Mouse (Mus musculus) liver, embryonic 13.5 days (tissue): ENCODE data around the gene Naa80. TPM values are rescaled to one million over a fixed set of nuclear protein-coding genes. Genes with fewer than 3 reads are reported as not detected.

ENCODE experiments used
- ATAC-seq: fragments of 200-750 bp; cut with Nextera tagmentation; 2 replicates; pipeline ENCODE4 v1.8.0; 2017; ENCODE audit warnings: low read depth, mild to moderate bottlenecking, moderate number of reproducible peaks, moderate library complexity
- DNase-seq: peaks from one replicate; pipeline ENCODE4 v3.0.0; 2022
- H3K27ac ChIP-seq: fragments of 300-500 bp; sonication (generic); 2 replicates; pipeline ENCODE4 v1.5.1; 2015; ENCODE audit warnings: moderate library complexity, mild to moderate bottlenecking, inconsistent platforms
- H3K27me3 ChIP-seq: fragments of 300-500 bp; sonication (generic); 2 replicates; pipeline ENCODE4 v1.6.1; 2015; ENCODE audit warnings: mild to moderate bottlenecking, inconsistent platforms
- H3K36me3 ChIP-seq: fragments of 300-500 bp; sonication (generic); 2 replicates; pipeline ENCODE4 v1.6.1; 2015; ENCODE audit warnings: mild to moderate bottlenecking, inconsistent platforms
- H3K4me1 ChIP-seq: fragments of 300-500 bp; sonication (generic); replicated peaks from 2 replicates; pipeline ENCODE4 v1.6.1; 2015; ENCODE audit warnings: inconsistent platforms
- H3K4me2 ChIP-seq: fragments of 300-500 bp; sonication (generic); 2 replicates; pipeline ENCODE4 v1.6.1; 2015; ENCODE audit warnings: inconsistent platforms, mild to moderate bottlenecking, moderate library complexity
- H3K4me3 ChIP-seq: fragments of 300-500 bp; sonication (generic); replicated peaks from 2 replicates; pipeline ENCODE4 v1.5.1; 2015; ENCODE audit warnings: mild to moderate bottlenecking, inconsistent platforms
- H3K9ac ChIP-seq: fragments of 300-500 bp; sonication (generic); 2 replicates; pipeline ENCODE4 v1.6.1; 2015; ENCODE audit warnings: mild to moderate bottlenecking, inconsistent platforms
- H3K9me3 ChIP-seq: fragments of 300-500 bp; sonication (generic); replicated peaks from 2 replicates; pipeline ENCODE4 v1.6.1; 2016; ENCODE audit warnings: inconsistent platforms
- WGBS: fragments of 180-500 bp; shearing (Covaris S2); methylation state at CpG from one replicate; pipeline ENCODE4 v1.1.7; 2015; ENCODE audit not compliant: insufficient replicate concordance; 5-methylcytosine and 5-hydroxymethylcytosine counted together
- polyA plus RNA-seq: library from polyadenylated mRNA; unstranded; fragments of >200 nt; fragmentation: Nextera tagmentation; extraction: Ambion mirVana; gene quantifications from 2 replicates; pipeline ENCODE4 v1.2.1, GENCODE M21; 2015

Naa80 gene
- polyA plus RNA-seq, 1 experiment from 2014 or later: 10.5 TPM

DNA sequence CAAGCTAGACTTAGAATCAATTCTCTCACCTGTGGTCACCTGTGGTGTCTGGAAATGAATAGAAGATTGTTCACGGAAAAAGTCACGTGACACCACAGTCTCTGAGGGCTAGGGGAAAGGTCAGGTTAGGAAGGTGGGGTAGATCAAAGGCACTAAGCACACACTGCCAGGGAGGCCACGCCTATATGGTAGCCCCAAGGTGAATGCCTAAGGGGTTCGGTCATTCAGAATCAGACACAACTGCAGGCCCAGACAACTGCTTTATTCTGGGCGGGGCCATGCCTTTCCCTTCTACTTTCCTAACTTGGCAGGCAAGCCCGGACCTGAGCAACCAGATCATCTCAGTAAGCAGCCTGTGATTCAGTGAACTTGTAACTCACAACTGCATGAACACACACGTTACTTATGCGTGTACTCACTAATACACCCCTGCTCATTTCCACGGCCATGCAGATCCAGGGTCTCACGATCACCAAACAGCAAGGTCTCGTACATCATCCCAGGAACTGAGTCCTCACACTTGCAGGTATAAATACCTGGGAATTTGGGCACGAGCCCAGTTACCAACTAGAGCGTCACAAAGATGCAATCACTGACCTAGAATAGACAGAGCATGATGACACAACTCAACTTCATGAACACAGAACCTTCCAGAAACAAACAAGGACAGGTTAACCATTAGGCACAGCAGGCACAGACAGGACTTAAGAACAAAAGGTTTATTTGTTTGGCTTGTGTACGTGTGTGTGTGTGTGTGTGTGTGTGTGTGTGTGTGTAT, 2.9 kb upstream of the Naa80 start:
- 74% methylated on average over 14 of the region's 14 CpGs for WGBS
- Histone ChIP-seq H3K4me1 (peaks cover 81% of the 10 kb centered on the region), H3K4me2 (peak overlapping the region; percentile 78; the same call in 1 of the 2 replicates), H3K4me3 (no peak overlapping the region), H3K27ac (peak overlapping the region; percentile 82), H3K36me3 (peaks cover 32% of the 10 kb centered on the region), H3K9ac (no peak overlapping the region), H3K9me3 (no peaks in the 10 kb centered on the region), H3K27me3 (no peaks in the 10 kb centered on the region)
- no peak for ATAC-seq
- DNase-seq: no peak

DNA sequence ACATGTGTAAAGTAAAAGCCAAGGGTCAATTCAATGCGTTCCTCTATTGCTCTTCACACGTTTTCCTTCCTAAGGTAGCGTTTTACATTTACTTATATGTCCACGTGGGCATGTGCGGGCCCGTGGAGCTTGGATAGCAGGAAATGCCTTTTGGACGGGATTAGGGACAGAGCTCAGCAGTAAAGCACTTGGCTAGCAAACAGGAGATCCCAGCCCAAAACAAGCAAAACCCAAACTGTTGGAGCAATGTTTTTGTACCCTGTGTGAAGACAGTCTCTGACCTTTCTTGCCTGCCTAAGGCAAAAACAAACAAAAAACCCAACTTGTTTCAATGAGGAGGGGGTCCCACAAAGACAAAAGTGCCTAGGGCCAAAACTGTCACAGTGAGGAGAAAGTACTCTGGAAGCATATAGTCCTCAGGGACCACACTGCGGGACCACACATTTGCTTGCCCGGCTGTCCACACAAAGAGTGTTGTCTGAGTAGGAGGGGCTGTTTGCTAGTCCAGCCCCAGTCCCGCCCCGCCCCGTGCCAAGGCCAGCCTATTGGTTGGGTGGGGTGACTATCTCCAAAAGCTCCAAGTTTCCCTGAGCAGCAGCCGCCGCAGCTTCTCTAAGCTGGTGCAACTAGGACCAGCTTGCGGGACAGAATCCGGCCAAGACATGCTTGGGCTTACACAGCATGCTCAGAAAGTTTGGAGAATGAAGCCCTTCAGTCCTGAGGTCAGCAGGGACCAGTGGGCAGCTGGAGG, 2.2 kb upstream of the Naa80 start, which contains the start of gene Hyal1:
TSS of gene Hyal1 (plus strand) at position 571 of the 751 bp plus-strand sequence.
- H3K27me3 ChIP-seq: no peaks in the 10 kb centered on the region
- 27% methylated on average over 16 of the region's 16 CpGs for WGBS
- H3K9ac ChIP-seq: peak within 1 kb of the TSS; percentile 73
- H3K9me3 ChIP-seq: no peaks in the 10 kb centered on the region
- peaks cover 27% of the 10 kb centered on the region for H3K36me3 ChIP-seq
- peak within 1 kb of the TSS; percentile 82 for H3K27ac ChIP-seq
- peak; percentile 78 for DNase-seq
- peak within 1 kb of the TSS; percentile 55 for H3K4me3 ChIP-seq
- ATAC-seq: peak; percentile 77
- peak within 1 kb of the TSS; percentile 78 for H3K4me2 ChIP-seq
- peaks cover 79% of the 10 kb centered on the region for H3K4me1 ChIP-seq

DNA sequence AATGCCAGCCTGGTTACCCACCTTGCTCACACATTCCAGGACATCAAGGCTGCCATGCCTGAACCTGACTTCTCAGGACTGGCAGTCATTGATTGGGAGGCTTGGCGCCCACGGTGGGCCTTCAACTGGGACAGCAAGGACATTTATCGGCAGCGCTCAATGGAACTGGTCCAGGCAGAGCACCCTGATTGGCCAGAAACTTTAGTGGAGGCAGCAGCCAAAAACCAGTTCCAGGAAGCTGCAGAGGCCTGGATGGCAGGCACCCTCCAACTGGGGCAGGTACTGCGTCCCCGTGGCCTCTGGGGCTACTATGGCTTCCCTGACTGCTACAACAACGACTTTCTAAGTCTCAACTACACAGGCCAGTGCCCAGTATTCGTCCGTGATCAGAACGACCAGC, 816 bp upstream of the Naa80 start:
- 86% methylated on average over 10 of the region's 10 CpGs for WGBS
- Histone ChIP-seq H3K27me3 (no peaks in the 10 kb centered on the region), H3K9me3 (no peaks in the 10 kb centered on the region), H3K4me3 (no peak overlapping the region), H3K4me2 (peak overlapping the region; percentile 78; the same call in 1 of the 2 replicates), H3K36me3 (peaks cover 16% of the 10 kb centered on the region), H3K4me1 (peaks cover 79% of the 10 kb centered on the region), H3K9ac (peak overlapping the region; percentile 3; the same call in 1 of the 2 replicates), H3K27ac (0 out of 2 replicates have a peak overlapping the region, but pooled peaks have one; percentile 5)
- ATAC-seq (no peak), DNase-seq (no peak)

DNA sequence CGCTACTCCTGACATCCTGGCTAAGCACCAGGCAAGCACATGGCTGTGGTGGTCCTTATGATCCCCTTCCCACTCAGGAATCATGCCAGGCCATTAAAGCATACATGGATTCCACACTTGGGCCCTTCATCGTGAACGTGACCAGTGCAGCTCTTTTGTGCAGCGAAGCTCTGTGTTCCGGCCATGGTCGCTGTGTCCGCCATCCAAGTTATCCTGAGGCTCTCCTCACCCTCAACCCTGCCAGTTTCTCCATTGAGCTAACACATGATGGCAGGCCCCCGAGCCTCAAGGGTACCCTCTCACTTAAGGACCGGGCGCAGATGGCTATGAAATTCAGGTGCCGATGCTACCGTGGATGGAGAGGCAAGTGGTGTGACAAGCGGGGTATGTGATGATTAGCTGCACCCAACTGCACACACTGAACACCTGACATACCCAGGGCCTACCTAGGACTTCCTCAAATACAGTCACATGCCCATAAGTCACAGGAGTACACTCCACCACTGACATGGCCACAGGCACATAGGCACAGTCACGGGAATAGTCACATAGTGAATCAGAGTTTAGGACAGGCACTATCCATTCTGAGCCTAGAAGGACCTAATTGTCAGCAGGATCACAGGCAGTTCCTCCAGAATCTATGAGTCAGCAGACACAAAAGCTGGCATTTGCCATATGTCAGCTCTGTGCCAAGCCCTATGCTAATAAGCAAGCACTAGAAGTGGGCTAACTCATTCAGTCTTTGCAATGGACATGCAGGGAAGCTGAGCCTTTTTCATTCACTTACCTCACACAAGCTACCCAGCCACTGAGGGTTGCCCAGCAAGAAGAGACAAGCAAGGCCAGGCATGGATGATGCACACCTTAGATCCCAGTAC, 575 bp downstream of the Naa80 start:
- peak overlapping the region; percentile 93; the same call in 1 of the 2 replicates for H3K4me2 ChIP-seq
- no peak overlapping the region for H3K4me3 ChIP-seq
- ATAC-seq (no peak), DNase-seq (no peak)
- no peaks in the 10 kb centered on the region for H3K27me3 ChIP-seq
- H3K9me3 ChIP-seq: no peaks in the 10 kb centered on the region
- H3K36me3 ChIP-seq: peaks cover 21% of the 10 kb centered on the region
- peaks cover 82% of the 10 kb centered on the region for H3K4me1 ChIP-seq
- 88% methylated on average over 14 of the region's 14 CpGs for WGBS
- peak overlapping the region; percentile 98 for H3K27ac ChIP-seq
- peak overlapping the region; percentile 89; the same call in 1 of the 2 replicates for H3K9ac ChIP-seq

GRCm38 (mm10) chr9:107580501-107581317, 2.0 kb downstream of the Naa80 start, which contains the start of gene Hyal3:
Gene Hyal3 (plus strand): TSS chr9:107580818.
- Histone ChIP-seq H3K27me3 (no peaks in the 10 kb centered on the region), H3K4me2 (peak within 1 kb of the TSS; percentile 93), H3K27ac (peak within 1 kb of the TSS; percentile 98), H3K36me3 (peaks cover 29% of the 10 kb centered on the region), H3K9me3 (no peaks in the 10 kb centered on the region), H3K9ac (peak within 1 kb of the TSS; percentile 89), H3K4me3 (peak within 1 kb of the TSS; percentile 75), H3K4me1 (peaks cover 84% of the 10 kb centered on the region)
- ATAC-seq: peak; percentile 80
- WGBS: under 1% methylated on average over 32 of the region's 32 CpGs
- DNase-seq: peak; percentile 85

GRCm38 (mm10) chr9:107581584-107581983, 2.9 kb downstream of the Naa80 start:
- 29% methylated on average over 4 of the region's 4 CpGs for WGBS
- DNase-seq: no peak

GRCm38 (mm10) chr9:107582509-107583062, 3.9 kb downstream of the Naa80 start:
- Histone ChIP-seq H3K27ac (peak overlapping the region; percentile 98), H3K9me3 (no peaks in the 10 kb centered on the region), H3K9ac (peak overlapping the region; percentile 89), H3K4me2 (peak overlapping the region; percentile 93), H3K36me3 (peaks cover 29% of the 10 kb centered on the region), H3K4me1 (peaks cover 77% of the 10 kb centered on the region), H3K27me3 (no peaks in the 10 kb centered on the region), H3K4me3 (peak overlapping the region; percentile 75; the same call in 1 of the 2 replicates)
- DNase-seq (no peak), ATAC-seq (no peak)
- 82% methylated on average over 7 of the region's 7 CpGs for WGBS

More at GRCm38 (mm10) chr9:107581584-107581983, 2.9 kb downstream of the Naa80 start:
- Histone ChIP-seq H3K27ac (peak overlapping the region; percentile 98), H3K4me2 (peak overlapping the region; percentile 93), H3K9me3 (no peaks in the 10 kb centered on the region), H3K4me1 (peaks cover 84% of the 10 kb centered on the region), H3K9ac (peak overlapping the region; percentile 89), H3K4me3 (peak overlapping the region; percentile 75), H3K27me3 (no peaks in the 10 kb centered on the region), H3K36me3 (peaks cover 29% of the 10 kb centered on the region)
- ATAC-seq: no peak

DNA sequence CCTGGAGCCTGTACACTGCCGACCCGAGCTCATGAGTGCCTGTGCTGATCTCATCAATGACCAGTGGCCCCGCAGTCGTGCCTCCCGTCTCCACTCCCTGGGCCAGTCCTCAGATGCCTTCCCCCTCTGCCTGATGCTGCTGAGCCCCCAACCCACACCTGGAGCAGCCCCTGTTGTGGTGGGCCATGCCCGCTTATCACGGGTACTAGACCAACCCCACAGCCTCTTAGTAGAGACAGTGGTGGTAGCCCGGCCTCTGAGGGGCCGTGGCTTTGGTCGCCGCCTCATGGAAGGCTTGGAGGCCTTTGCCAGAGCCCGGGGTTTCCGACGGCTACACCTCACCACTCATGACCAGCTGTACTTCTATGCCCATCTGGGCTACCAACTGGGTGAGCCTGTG, 4.5 kb downstream of the Naa80 start:
- no peak for DNase-seq
- H3K9ac ChIP-seq: peak overlapping the region; percentile 89; the same call in 1 of the 2 replicates
- H3K4me2 ChIP-seq: no peak overlapping the region
- peak overlapping the region; percentile 62; the same call in 1 of the 2 replicates for H3K27ac ChIP-seq
- 91% methylated on average over 14 of the region's 14 CpGs for WGBS
- no peak for ATAC-seq
- H3K4me3 ChIP-seq: no peak overlapping the region
- H3K9me3 ChIP-seq: no peaks in the 10 kb centered on the region
- H3K4me1 ChIP-seq: peaks cover 71% of the 10 kb centered on the region
- peaks cover 29% of the 10 kb centered on the region for H3K36me3 ChIP-seq
- H3K27me3 ChIP-seq: no peaks in the 10 kb centered on the region

DNA sequence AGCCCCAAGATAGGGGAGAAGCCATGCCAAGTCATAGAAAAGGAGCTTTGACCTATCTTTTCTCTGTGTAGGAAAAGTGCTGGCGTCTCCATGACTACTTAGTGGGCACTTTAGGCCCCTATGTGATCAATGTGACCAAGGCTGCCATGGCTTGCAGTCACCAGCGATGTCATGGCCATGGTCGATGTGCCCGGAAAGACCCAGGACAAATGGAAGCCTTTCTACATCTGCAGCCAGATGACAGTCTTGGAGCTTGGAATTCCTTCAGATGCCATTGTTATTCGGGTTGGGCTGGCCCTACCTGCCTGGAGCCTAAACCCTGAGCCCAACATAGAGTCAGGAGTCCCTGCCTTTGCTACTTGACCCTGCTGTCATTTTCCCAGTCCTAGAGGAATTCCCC, 7.8 kb downstream of the Naa80 start:
- peak overlapping the region; percentile 98 for H3K27ac ChIP-seq
- WGBS: 76% methylated on average over 5 of the region's 5 CpGs
- H3K4me2 ChIP-seq: peak overlapping the region; percentile 70
- H3K9me3 ChIP-seq: no peaks in the 10 kb centered on the region
- peak overlapping the region; percentile 80 for H3K4me3 ChIP-seq
- H3K9ac ChIP-seq: peak overlapping the region; percentile 77
- DNase-seq: no peak
- H3K27me3 ChIP-seq: no peaks in the 10 kb centered on the region
- no peak for ATAC-seq
- H3K4me1 ChIP-seq: peaks cover 82% of the 10 kb centered on the region
- peaks cover 58% of the 10 kb centered on the region for H3K36me3 ChIP-seq
